Mouse (Mus musculus): Measurements from ENCODE around the gene Banp.

- no peak for TF ChIP-seq CTCF (IDR thresholded peaks at IDR 0.05; ENCODE audit: borderline replicate concordance, control insufficient read depth, extremely low read depth, insufficient read depth, low read length, poor library complexity)
- TF ChIP-seq POLR2A (IDR thresholded peaks at IDR 0.05; ENCODE audit: control insufficient read depth, extremely low read depth, insufficient read depth, low read length, poor library complexity), result no peak
Observed at GRCm38 (mm10) chr8:121952800-121953199, 3.2 kb downstream of the Banp start.
